Mouse (Mus musculus) lung, postnatal 0 days (tissue): ENCODE measurements around the gene Lrrc17.

ENCODE experiments used
- CTCF ChIP-seq: IDR thresholded peaks from 2 replicates; pipeline ENCODE4 v1.5.1; 2016; ENCODE audit warnings: antibody characterized with exemption, mild to moderate bottlenecking
- EP300 ChIP-seq: IDR thresholded peaks from 2 replicates; pipeline ENCODE4 v1.6.1; 2016; ENCODE audit warnings: antibody characterized with exemption, mild to moderate bottlenecking, control low read depth

DNA sequence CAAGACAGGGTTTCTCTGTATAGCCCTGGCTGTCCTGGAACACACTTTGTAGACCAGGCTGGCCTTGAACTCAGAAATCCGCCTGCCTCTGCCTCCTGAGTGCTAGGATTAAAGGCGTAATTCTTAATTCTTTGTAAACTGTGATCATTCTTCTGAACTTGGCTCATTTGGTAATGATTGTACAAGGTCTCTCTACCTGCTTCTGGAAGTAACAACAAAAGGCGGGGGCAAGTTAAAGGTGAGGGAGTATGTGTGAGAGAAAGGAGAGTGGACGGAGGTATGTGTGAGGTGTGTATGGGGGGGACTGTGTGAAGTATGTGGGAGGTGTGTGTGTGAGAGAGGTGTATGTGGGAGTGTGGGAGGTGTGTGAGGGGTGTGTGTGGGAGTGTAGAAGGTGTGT lies 56.6 kb downstream of the Lrrc17 start:
- no peak for TF ChIP-seq CTCF
- no peak for TF ChIP-seq EP300
